Mouse (Mus musculus) intestine, embryonic 14.5 days (tissue): ENCODE data around the gene Plxna4. TPM values are rescaled to one million over a fixed set of nuclear protein-coding genes. Genes with fewer than 3 reads are reported as not detected.

ENCODE experiments used
- ATAC-seq: fragments of 200-750 bp; cut with Nextera tagmentation; replicated peaks from 2 replicates; pipeline ENCODE4 v1.8.0; 2017; ENCODE audit warnings: low read depth, moderate number of reproducible peaks, moderate TSS enrichment, moderate library complexity; ENCODE audit not compliant: low FRiP score, low TSS enrichment
- DNase-seq: peaks from one replicate; pipeline ENCODE4 v3.0.0-alpha.2; 2018; ENCODE audit warnings: low spot score
- H3K27ac ChIP-seq: fragments of 300-500 bp; sonication (generic); 2 replicates; pipeline ENCODE4 v1.5.1; 2014; ENCODE audit warnings: low read depth, mild to moderate bottlenecking, control low read depth
- H3K27me3 ChIP-seq: fragments of 300-500 bp; sonication (generic); replicated peaks from 2 replicates; pipeline ENCODE4 v1.6.1; 2014; ENCODE audit warnings: low read length, control low read depth; ENCODE audit not compliant: control insufficient read depth, insufficient read depth
- H3K36me3 ChIP-seq: fragments of 300-500 bp; sonication (generic); 2 replicates; pipeline ENCODE4 v1.6.1; 2014; ENCODE audit warnings: low read length, control low read depth; ENCODE audit not compliant: control insufficient read depth, insufficient read depth
- H3K4me1 ChIP-seq: fragments of 300-500 bp; sonication (generic); replicated peaks from 2 replicates; pipeline ENCODE4 v1.6.1; 2014; ENCODE audit warnings: low read length, control low read depth, mixed read lengths; ENCODE audit not compliant: control insufficient read depth, insufficient read depth
- H3K4me2 ChIP-seq: fragments of 300-500 bp; sonication (generic); 2 replicates; pipeline ENCODE4 v1.6.1; 2014; ENCODE audit warnings: low read length
- H3K4me3 ChIP-seq: fragments of 300-500 bp; sonication (generic); 2 replicates; pipeline ENCODE4 v1.5.1; 2014; ENCODE audit warnings: low read depth, low read length, control low read depth, mixed read lengths
- H3K9ac ChIP-seq: fragments of 300-500 bp; sonication (generic); 2 replicates; pipeline ENCODE4 v1.6.1; 2014; ENCODE audit warnings: mild to moderate bottlenecking, low read length
- H3K9me3 ChIP-seq: fragments of 300-500 bp; sonication (generic); 2 replicates; pipeline ENCODE4 v1.6.1; 2016; ENCODE audit warnings: low read length, control low read depth; ENCODE audit not compliant: control insufficient read depth
- WGBS: fragments of 180-500 bp; shearing (Covaris S2); extraction: QIAGEN DNeasy Blood & Tissue Kit; methylation state at CpG from one replicate; pipeline ENCODE4 v1.1.7; 2014; 5-methylcytosine and 5-hydroxymethylcytosine counted together
- polyA plus RNA-seq: library from polyadenylated mRNA; unstranded; fragments of >200 nt; fragmentation: Nextera tagmentation; extraction: Ambion mirVana; gene quantifications from 2 replicates; pipeline ENCODE4 v1.2.1, GENCODE M21; 2014

Gene Plxna4
- polyA plus RNA-seq, 1 experiment from 2014 or later: 4.7 TPM

DNA sequence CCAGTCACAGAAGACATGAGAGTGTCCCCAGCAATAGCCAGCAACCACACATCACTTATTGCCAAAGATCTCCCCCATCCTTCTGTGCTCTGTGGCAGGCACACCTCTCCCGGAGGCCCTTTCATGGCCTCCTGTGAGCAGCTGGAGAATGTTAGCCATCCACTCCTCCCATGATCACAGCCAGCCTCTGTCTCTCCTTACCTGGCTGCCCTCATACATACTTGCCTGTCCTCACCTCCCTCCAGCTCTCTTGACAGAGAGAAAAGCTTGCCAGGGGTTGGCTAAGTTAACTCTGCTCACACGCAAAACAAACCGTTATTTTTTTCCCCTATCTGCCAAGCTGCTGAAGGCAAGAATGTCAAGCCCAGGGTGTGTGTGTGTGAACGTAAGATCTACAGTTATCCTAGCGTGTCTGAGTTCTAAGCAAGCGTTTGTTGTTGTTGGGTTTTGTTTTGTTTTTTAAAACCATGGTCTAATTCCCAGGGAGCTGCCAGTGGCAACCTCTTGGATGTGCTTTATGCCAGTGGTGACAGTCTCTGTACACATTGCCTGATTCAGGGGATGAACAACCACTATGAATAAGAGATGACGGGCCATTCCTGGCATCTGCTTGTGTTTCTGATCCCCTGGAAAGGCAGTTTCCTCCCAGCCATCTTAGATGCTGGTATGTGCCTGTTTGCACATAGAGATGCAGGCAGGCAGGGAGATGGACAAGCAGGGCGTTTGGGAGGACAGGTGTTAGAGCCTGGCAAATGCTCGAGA lies 257.8 kb downstream of the Plxna4 start:
- H3K9me3 ChIP-seq: no peaks in the 10 kb centered on the region
- no peak overlapping the region for H3K4me2 ChIP-seq
- H3K27me3 ChIP-seq: no peaks in the 10 kb centered on the region
- ATAC-seq: no peak
- H3K4me3 ChIP-seq: no peak overlapping the region
- no peak overlapping the region for H3K27ac ChIP-seq
- no peaks in the 10 kb centered on the region for H3K36me3 ChIP-seq
- no peak overlapping the region for H3K9ac ChIP-seq
- no peak for DNase-seq
- 69% methylated on average over 9 of the region's 9 CpGs for WGBS
- no peaks in the 10 kb centered on the region for H3K4me1 ChIP-seq

DNA sequence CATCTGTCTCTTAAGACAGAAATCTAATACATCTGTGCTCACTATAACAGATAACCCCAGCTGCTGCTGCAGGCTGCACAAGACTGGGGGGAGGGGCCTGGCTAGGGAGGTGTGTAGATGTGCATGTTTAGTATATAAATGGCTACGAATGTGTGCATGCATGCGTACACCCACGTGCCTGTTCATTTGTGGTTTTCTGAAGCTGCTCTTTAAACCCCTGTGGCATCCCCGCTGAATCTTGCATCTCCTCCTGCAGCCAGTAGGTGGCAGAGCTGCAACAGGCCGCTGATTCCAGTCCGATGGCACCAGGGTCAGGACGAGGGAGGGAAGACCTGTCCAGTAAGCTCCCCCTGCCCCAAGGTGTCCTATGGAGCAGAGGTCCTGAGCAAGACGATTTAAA lies 260.0 kb downstream of the Plxna4 start:
- no peak overlapping the region for H3K4me3 ChIP-seq
- peak; percentile 81 for DNase-seq
- no peak overlapping the region for H3K27ac ChIP-seq
- H3K9me3 ChIP-seq: no peaks in the 10 kb centered on the region
- H3K36me3 ChIP-seq: no peaks in the 10 kb centered on the region
- H3K9ac ChIP-seq: no peak overlapping the region
- H3K4me2 ChIP-seq: no peak overlapping the region
- H3K4me1 ChIP-seq: no peaks in the 10 kb centered on the region
- no peaks in the 10 kb centered on the region for H3K27me3 ChIP-seq
- 2% methylated on average over 8 of the region's 8 CpGs for WGBS
- ATAC-seq: peak; percentile 64; the same call in 1 of the 2 replicates

DNA sequence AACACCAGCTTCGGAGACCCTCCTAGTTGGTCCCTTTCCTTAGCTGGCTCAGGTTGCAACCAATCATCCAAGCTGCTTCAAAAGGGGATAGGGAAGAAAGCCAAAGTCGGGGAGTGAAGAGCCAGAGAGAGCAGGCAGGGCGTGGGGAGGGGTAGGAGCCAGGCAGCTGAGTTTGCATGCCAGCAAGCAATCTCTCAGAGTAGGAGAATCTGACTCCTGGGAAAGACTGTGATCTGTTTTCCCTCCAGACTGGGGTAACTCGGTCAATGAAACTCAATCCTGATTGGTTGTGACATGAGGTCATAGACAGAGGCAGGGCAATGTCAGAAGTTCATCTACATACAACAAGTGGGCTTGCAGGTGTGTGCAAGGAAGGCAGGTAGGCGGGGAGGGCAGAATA lies 260.8 kb downstream of the Plxna4 start:
- WGBS: 33% methylated on average over 5 of the region's 5 CpGs
- Histone ChIP-seq H3K4me3 (no peak overlapping the region), H3K9ac (no peak overlapping the region), H3K9me3 (no peaks in the 10 kb centered on the region), H3K4me1 (no peaks in the 10 kb centered on the region), H3K36me3 (no peaks in the 10 kb centered on the region), H3K4me2 (no peak overlapping the region), H3K27me3 (no peaks in the 10 kb centered on the region), H3K27ac (no peak overlapping the region)
- ATAC-seq (no peak), DNase-seq (no peak)

DNA sequence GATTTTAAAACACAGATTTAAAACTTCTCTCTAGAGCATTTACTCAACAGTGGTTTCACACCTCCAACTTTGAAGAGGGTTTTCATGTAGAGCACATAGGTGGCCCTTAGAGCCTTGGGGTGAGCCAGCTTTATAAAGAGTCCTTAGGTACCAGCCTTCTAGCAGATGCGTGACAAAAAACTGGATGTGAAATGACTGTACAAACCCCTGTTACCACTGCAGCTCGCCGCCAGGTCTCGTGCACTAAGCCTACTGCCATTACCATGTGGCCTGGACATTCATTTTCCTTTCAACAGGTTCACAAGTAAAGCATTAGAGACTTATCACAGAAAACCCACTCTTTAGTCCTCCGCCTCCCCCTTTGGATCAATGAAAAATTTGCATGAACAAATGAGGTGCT lies 261.6 kb downstream of the Plxna4 start:
- H3K27me3 ChIP-seq: no peaks in the 10 kb centered on the region
- DNase-seq (no peak), ATAC-seq (no peak)
- no peaks in the 10 kb centered on the region for H3K36me3 ChIP-seq
- H3K9me3 ChIP-seq: no peaks in the 10 kb centered on the region
- H3K4me1 ChIP-seq: no peaks in the 10 kb centered on the region
- no peak overlapping the region for H3K9ac ChIP-seq
- no peak overlapping the region for H3K4me2 ChIP-seq
- 87% methylated on average over 5 of the region's 5 CpGs for WGBS
- no peak overlapping the region for H3K27ac ChIP-seq
- H3K4me3 ChIP-seq: no peak overlapping the region

DNA sequence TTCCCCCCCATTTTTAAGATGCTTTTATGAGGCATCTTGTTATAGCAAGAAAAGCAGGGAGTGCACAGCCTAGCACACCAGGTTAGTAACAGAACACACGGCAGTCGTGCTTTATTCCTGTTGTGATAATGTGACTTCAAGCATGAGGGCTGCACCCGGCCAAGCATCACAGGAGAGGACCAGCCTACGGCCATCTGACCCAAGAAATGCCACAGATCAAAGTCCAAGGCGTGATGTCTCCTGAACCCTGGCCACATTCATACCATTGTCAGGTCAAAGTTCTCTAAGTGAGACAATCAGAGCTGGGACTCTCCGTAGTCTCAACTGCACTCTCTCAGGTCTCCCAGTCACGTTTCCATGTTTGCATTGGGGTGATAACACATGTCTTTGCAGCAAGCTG lies 262.1 kb downstream of the Plxna4 start:
- no peak overlapping the region for H3K27ac ChIP-seq
- H3K27me3 ChIP-seq: no peaks in the 10 kb centered on the region
- 77% methylated on average over 7 of the region's 7 CpGs for WGBS
- no peaks in the 10 kb centered on the region for H3K9me3 ChIP-seq
- no peak for ATAC-seq
- no peak overlapping the region for H3K9ac ChIP-seq
- H3K4me1 ChIP-seq: no peaks in the 10 kb centered on the region
- H3K36me3 ChIP-seq: no peaks in the 10 kb centered on the region
- no peak for DNase-seq
- H3K4me3 ChIP-seq: no peak overlapping the region
- no peak overlapping the region for H3K4me2 ChIP-seq

DNA sequence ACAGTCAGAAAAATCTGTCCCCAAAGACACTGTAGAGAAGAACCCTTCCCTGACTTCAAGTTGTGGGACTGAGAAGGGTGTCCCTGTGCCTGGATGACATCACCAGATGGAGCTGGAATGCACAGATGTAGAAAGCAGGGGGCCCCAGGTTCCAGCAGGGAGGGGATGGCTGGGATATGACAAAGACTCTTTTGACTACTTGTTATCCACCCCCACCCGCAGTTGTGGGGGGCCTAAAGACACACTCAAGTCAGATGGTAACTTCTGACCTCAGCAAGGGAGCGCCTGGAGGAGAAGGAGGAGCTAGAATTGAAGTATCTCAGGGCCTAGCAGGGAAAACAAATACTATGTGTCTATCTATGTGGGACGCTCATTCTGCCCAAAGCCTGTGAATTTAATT lies 266.8 kb downstream of the Plxna4 start:
- Histone ChIP-seq H3K36me3 (no peaks in the 10 kb centered on the region), H3K9me3 (no peaks in the 10 kb centered on the region), H3K27me3 (no peaks in the 10 kb centered on the region), H3K27ac (no peak overlapping the region), H3K4me2 (no peak overlapping the region), H3K9ac (no peak overlapping the region), H3K4me1 (no peaks in the 10 kb centered on the region), H3K4me3 (no peak overlapping the region)
- WGBS: 66% methylated on average over 3 of the region's 3 CpGs
- no peak for DNase-seq
- no peak for ATAC-seq

DNA sequence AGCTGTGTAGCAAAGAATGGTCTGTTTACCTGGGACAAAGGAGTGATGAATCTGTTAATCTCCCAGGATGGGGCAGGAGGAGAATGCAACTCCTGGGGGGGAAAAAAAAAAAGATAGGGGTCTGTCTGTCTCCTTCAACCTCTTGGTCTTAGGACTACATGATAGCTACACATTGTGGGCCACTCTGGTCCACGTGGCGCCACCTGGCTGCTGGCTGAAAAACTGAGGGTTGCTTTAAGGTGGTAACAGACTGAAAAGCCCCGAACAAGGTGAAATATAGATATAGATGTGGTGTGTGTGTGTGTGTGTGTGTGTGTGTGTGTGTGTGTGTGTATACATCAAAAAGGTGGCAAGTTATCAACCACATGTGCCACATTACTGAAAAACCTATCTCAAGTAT lies 267.7 kb downstream of the Plxna4 start:
- Histone ChIP-seq H3K9me3 (no peaks in the 10 kb centered on the region), H3K9ac (no peak overlapping the region), H3K36me3 (no peaks in the 10 kb centered on the region), H3K4me1 (no peaks in the 10 kb centered on the region), H3K4me3 (no peak overlapping the region), H3K27ac (no peak overlapping the region), H3K27me3 (no peaks in the 10 kb centered on the region), H3K4me2 (no peak overlapping the region)
- no peak for DNase-seq
- no peak for ATAC-seq
- 26% methylated on average over 3 of the region's 3 CpGs for WGBS

DNA sequence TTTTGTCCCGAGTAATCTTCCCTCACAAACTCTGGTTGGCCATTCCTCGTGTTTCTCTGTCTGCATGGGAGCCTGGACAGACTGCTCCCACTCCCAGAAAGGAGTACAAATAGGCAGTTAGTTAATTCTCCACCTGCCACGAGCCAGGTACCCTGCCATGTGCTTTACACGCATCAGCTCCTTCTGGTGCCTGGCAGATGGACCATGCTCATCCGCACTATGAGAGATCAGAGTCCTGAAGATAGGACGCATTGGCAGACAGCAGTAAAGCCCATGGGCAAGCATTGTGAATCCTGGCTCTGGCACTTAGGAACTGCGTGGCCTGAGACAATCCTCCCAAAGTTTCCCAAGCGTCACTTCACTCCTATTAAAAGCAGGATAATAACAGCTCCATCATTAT lies 270.5 kb downstream of the Plxna4 start:
- Histone ChIP-seq H3K4me1 (no peaks in the 10 kb centered on the region), H3K9me3 (no peaks in the 10 kb centered on the region), H3K27me3 (no peaks in the 10 kb centered on the region), H3K27ac (no peak overlapping the region), H3K4me3 (no peak overlapping the region), H3K9ac (no peak overlapping the region), H3K4me2 (no peak overlapping the region), H3K36me3 (no peaks in the 10 kb centered on the region)
- ATAC-seq (no peak), DNase-seq (no peak)
- WGBS: 80% methylated on average over 8 of the region's 8 CpGs

DNA sequence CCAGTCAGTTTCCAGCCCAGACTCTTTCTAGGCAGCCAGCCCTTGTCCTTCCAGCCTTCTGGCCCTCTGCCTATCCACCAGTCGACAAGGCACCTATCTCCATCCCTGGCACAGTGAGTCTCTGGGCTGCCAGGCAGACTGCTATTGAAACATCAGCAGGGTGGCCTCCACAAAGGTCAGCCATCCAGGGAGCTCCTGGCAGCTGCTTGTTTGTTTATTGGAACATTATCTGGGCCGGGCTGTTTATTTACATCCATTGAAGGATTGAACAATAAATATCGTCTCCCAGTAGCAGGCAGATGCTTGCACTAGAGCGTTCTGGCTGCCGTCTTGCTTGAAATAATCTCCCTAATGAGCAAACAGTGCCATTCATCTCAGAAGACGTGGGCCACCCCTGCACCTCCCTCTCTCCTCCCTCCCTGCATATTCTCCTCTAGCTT lies 273.0 kb downstream of the Plxna4 start:
- ATAC-seq: no peak
- Histone ChIP-seq H3K4me2 (no peak overlapping the region), H3K36me3 (no peaks in the 10 kb centered on the region), H3K4me1 (no peaks in the 10 kb centered on the region), H3K9ac (no peak overlapping the region), H3K9me3 (no peaks in the 10 kb centered on the region), H3K27ac (no peak overlapping the region), H3K4me3 (no peak overlapping the region), H3K27me3 (no peaks in the 10 kb centered on the region)
- no peak for DNase-seq
- 10% methylated on average over 6 of the region's 6 CpGs for WGBS
